Mouse (Mus musculus) CH12.LX (cell line): ENCODE measurements at regions not wholly inside any gene's neighbourhood (a gene's known extent, or its start where the extent isn't known, plus 50 kb on each side); places are given as distances from the start of the nearest gene placed in this dataset.

Experiments
- DNase-seq: peaks from one replicate; pipeline ENCODE4 v3.0.0-alpha.2; 2013; ENCODE audit errors: extremely low read depth
- H3K27ac ChIP-seq: 2 replicates; pipeline ENCODE4 v1.5.1; 2012; ENCODE audit warnings: low read depth, mild to moderate bottlenecking, control low read depth, moderate library complexity; ENCODE audit not compliant: insufficient read depth
- H3K27me3 ChIP-seq: replicated peaks from 2 replicates; pipeline ENCODE3; 2012; ENCODE audit warnings: inconsistent platforms
- H3K36me3 ChIP-seq, 2 experiments: replicated peaks in 1 of 2; 2 replicates each; pipeline versions ENCODE3 to v1.6.1; 2012; ENCODE audit warnings: inconsistent platforms in 1 of 2, low read length in 1 of 2, mild to moderate bottlenecking in 1 of 2, mixed read lengths in 1 of 2, moderate library complexity in 1 of 2; ENCODE audit not compliant: control insufficient read depth in 1 of 2, insufficient read depth in 1 of 2
- H3K4me1 ChIP-seq, 2 experiments: 2 replicates each; pipeline ENCODE4 v1.6.1; 2012; ENCODE audit warnings: inconsistent platforms in 1 of 2, moderate library complexity in 1 of 2; ENCODE audit not compliant: insufficient read depth in 2 of 2, control insufficient read depth in 1 of 2
- H3K4me2 ChIP-seq: 2 replicates; pipeline ENCODE4 v1.6.1; 2012; ENCODE audit warnings: low read depth, mild to moderate bottlenecking, control low read depth; ENCODE audit not compliant: poor library complexity, insufficient read depth, severe bottlenecking
- H3K4me3 ChIP-seq, 3 experiments: fragments of 150-350 bp in 1 of 3; sonication (generic) in 1 of 3; replicated peaks in 1 of 3; 2 replicates each; pipeline versions ENCODE3 to v1.5.1; 2011 to 2012; ENCODE audit warnings: low read depth in 2 of 3, low read length in 2 of 3, mild to moderate bottlenecking in 2 of 3, moderate library complexity in 2 of 3, control low read depth in 1 of 3, improper control_type of control experiment in 1 of 3, inconsistent platforms in 1 of 3, mixed read lengths in 1 of 3; ENCODE audit not compliant: poor library complexity in 1 of 3
- H3K79me2 ChIP-seq: replicated peaks from 2 replicates; pipeline ENCODE4 v1.6.1; 2012; ENCODE audit warnings: mild to moderate bottlenecking, moderate library complexity; ENCODE audit not compliant: control insufficient read depth, poor library complexity, insufficient read depth, severe bottlenecking; ENCODE audit errors: extremely low read depth
- H3K9ac ChIP-seq: 2 replicates; pipeline ENCODE4 v1.6.1; 2012; ENCODE audit warnings: low read depth, mild to moderate bottlenecking, control low read depth, moderate library complexity; ENCODE audit not compliant: insufficient read depth
- H3K9me3 ChIP-seq: replicated peaks from 2 replicates; pipeline ENCODE3; 2012; ENCODE audit warnings: low read length, inconsistent platforms, mixed read lengths
- BHLHE40 ChIP-seq: IDR thresholded peaks from 2 replicates; pipeline ENCODE4 v1.6.1; 2011; ENCODE audit warnings: mild to moderate bottlenecking, low read depth, low read length, improper control_type of control experiment
- CHD2 ChIP-seq: IDR thresholded peaks from 2 replicates; pipeline ENCODE4 v1.6.1; 2011; ENCODE audit warnings: low read length, improper control_type of control experiment
- EP300 ChIP-seq: IDR thresholded peaks from 2 replicates; pipeline ENCODE4 v1.6.1; 2011; ENCODE audit warnings: low read length, improper control_type of control experiment
- IRF4 ChIP-seq: IDR thresholded peaks from 2 replicates; pipeline ENCODE4 v1.6.1; 2014; ENCODE audit warnings: low read depth, mild to moderate bottlenecking, inconsistent platforms, low read length, improper control_type of control experiment
- JUND ChIP-seq: conservative IDR thresholded peaks from 2 replicates; pipeline ENCODE4 v1.6.1; 2011; ENCODE audit warnings: low read depth, low read length, improper control_type of control experiment
- KAT2A ChIP-seq: IDR thresholded peaks from 2 replicates; pipeline ENCODE4 v1.6.1; 2012; ENCODE audit warnings: low read length, improper control_type of control experiment, inconsistent platforms; ENCODE audit not compliant: insufficient replicate concordance
- MAFK ChIP-seq: IDR thresholded peaks from 2 replicates; pipeline ENCODE4 v1.6.1; 2011; ENCODE audit warnings: low read length, improper control_type of control experiment; ENCODE audit not compliant: insufficient replicate concordance
- MAX ChIP-seq: IDR thresholded peaks from 2 replicates; pipeline ENCODE4 v1.6.1; 2011; ENCODE audit warnings: low read length, improper control_type of control experiment
- MEF2A ChIP-seq: IDR thresholded peaks from 2 replicates; pipeline ENCODE4 v1.6.1; 2014; ENCODE audit warnings: low read depth, mild to moderate bottlenecking, inconsistent platforms, low read length, improper control_type of control experiment, borderline replicate concordance
- MYC ChIP-seq: IDR thresholded peaks from 2 replicates; pipeline ENCODE4 v1.6.1; 2011; ENCODE audit warnings: low read depth, mild to moderate bottlenecking, improper control_type of control experiment, low read length
- NRF1 ChIP-seq: IDR thresholded peaks from 2 replicates; pipeline ENCODE4 v1.6.1; 2014; ENCODE audit warnings: low read depth, mild to moderate bottlenecking, inconsistent platforms, low read length, improper control_type of control experiment, moderate library complexity
- PAX5 ChIP-seq: IDR thresholded peaks from 2 replicates; pipeline ENCODE4 v1.6.1; 2012; ENCODE audit warnings: low read length, inconsistent platforms, mixed read lengths
- POLR2A ChIP-seq: IDR thresholded peaks from 2 replicates; pipeline ENCODE4 v1.6.1; 2011; ENCODE audit warnings: low read depth, mild to moderate bottlenecking, improper control_type of control experiment, low read length
- RAD21 ChIP-seq: IDR thresholded peaks from 2 replicates; pipeline ENCODE4 v1.6.1; 2011; ENCODE audit warnings: low read depth, mild to moderate bottlenecking, low read length, improper control_type of control experiment, moderate library complexity
- RCOR1 ChIP-seq: conservative IDR thresholded peaks from 2 replicates; pipeline ENCODE4 v1.6.1; 2012; ENCODE audit warnings: low read depth, mild to moderate bottlenecking, inconsistent platforms, low read length, improper control_type of control experiment
- USF1 ChIP-seq: IDR thresholded peaks from 2 replicates; pipeline ENCODE4 v1.6.1; 2014; ENCODE audit warnings: low read depth, mild to moderate bottlenecking, inconsistent platforms, low read length, improper control_type of control experiment
- ZC3H11A ChIP-seq: IDR thresholded peaks from 2 replicates; pipeline ENCODE4 v1.6.1; 2012; ENCODE audit warnings: low read depth, mild to moderate bottlenecking, inconsistent platforms, low read length, improper control_type of control experiment
- ZNF384 ChIP-seq: IDR thresholded peaks from 2 replicates; pipeline ENCODE4 v1.6.1; 2012; ENCODE audit warnings: low read depth, low read length, improper control_type of control experiment, inconsistent platforms
- dilution Hi-C: fragments of 300-500 bp; cut with MboI; formaldehyde crosslinking; loops from 2 replicates; pipeline ENCODE4 v1.14.3; 2020; ENCODE audit warnings: low sequenced_read_pairs; ENCODE audit not compliant: extremely low pct_unique_long_range_greater_than_20kb, extremely low pct_ligation_motif_present
- in situ Hi-C: fragments of 300-500 bp; cut with MboI; formaldehyde crosslinking; loops from 3 replicates; pipeline ENCODE4 v1.14.3; 2019; ENCODE audit warnings: low sequenced_read_pairs, low pct_ligation_motif_present, low pct_unique_long_range_greater_than_20kb, mixed read lengths

- in situ Hi-C loops, result no loop called here
- no peak overlapping the region for H3K4me2 ChIP-seq
- dilution Hi-C loops, result no loop called here
Measured at GRCm38 (mm10) chr9:117873172-117873571, 167.1 kb upstream of the Azi2 start.

GRCm38 (mm10) chr9:117872387-117873081 lies 167.8 kb upstream of the Azi2 start:
- Histone ChIP-seq H3K27ac (no peak overlapping the region), H3K79me2 (no peaks in the 10 kb centered on the region), H3K9ac (no peak overlapping the region), H3K27me3 (no peaks in the 10 kb centered on the region), H3K9me3 (peaks cover 55% of the 10 kb centered on the region), H3K36me3 (no peaks in the 10 kb centered on the region), H3K4me2 (no peak overlapping the region), H3K4me1 (no peaks in the 10 kb centered on the region), H3K4me3 (no peak overlapping the region)
- no peak for DNase-seq
- no peak for TF ChIP-seq USF1
- TF ChIP-seq JUND, result no peak
- TF ChIP-seq POLR2A, result no peak
- no peak for TF ChIP-seq MEF2A
- no peak for TF ChIP-seq NRF1
- TF ChIP-seq ZC3H11A, result no peak
- TF ChIP-seq PAX5, result no peak
- TF ChIP-seq MAFK, result no peak
- TF ChIP-seq BHLHE40, result no peak
- TF ChIP-seq EP300, result no peak
- TF ChIP-seq IRF4, result no peak
- no peak for TF ChIP-seq CHD2
- no peak for TF ChIP-seq RCOR1
- TF ChIP-seq KAT2A, result no peak
- TF ChIP-seq ZNF384, result no peak
- no peak for TF ChIP-seq MYC
- dilution Hi-C loops (no loop called here), in situ Hi-C loops (no loop called here)

More at GRCm38 (mm10) chr9:117873172-117873571, 167.1 kb upstream of the Azi2 start:
- peaks cover 51% of the 10 kb centered on the region for H3K9me3 ChIP-seq
- H3K9ac ChIP-seq, result no peak overlapping the region
- no peaks in the 10 kb centered on the region for H3K4me1 ChIP-seq
- no peak for DNase-seq
- H3K4me3 ChIP-seq, result no peak overlapping the region
- H3K27me3 ChIP-seq, result no peaks in the 10 kb centered on the region
- no peak for TF ChIP-seq MAX
- no peak for TF ChIP-seq NRF1
- TF ChIP-seq IRF4, result no peak
- no peak for TF ChIP-seq RAD21
- no peak for TF ChIP-seq PAX5
- no peaks in the 10 kb centered on the region for H3K36me3 ChIP-seq
- H3K27ac ChIP-seq, result no peak overlapping the region
- H3K79me2 ChIP-seq, result no peaks in the 10 kb centered on the region
